Mouse (Mus musculus) hindbrain, embryonic 16.5 days (tissue): ENCODE results near the gene Higd1c. TPM values are rescaled to one million over a fixed set of nuclear protein-coding genes. Genes with fewer than 3 reads are reported as not detected.
A peak's percentile ranks its signal among the peaks of the same experiment; 100 is the strongest.
"Not testable (repeated sequence)": the region's sequence is repeated elsewhere in the genome, so short reads cannot be mapped to it uniquely, and the experiment has no call there.

Experiments
- ATAC-seq: fragments of 200-750 bp; cut with Nextera tagmentation; 2 replicates; pipeline ENCODE4 v1.8.0; 2017; ENCODE audit warnings: moderate TSS enrichment, moderate library complexity
- H3K27ac ChIP-seq: fragments of 300-500 bp; sonication (generic); 2 replicates; pipeline ENCODE4 v1.5.1; 2014; ENCODE audit warnings: low read depth, mild to moderate bottlenecking, control low read depth, low read length, moderate library complexity
- H3K27me3 ChIP-seq: fragments of 300-500 bp; sonication (generic); replicated peaks from 2 replicates; pipeline ENCODE4 v1.6.1; 2014; ENCODE audit warnings: low read length; ENCODE audit not compliant: control insufficient read depth, insufficient read depth
- H3K36me3 ChIP-seq: fragments of 300-500 bp; sonication (generic); 2 replicates; pipeline ENCODE4 v1.6.1; 2014; ENCODE audit warnings: mild to moderate bottlenecking, low read length, moderate library complexity, mixed read lengths; ENCODE audit not compliant: control insufficient read depth, insufficient read depth
- H3K4me1 ChIP-seq: fragments of 300-500 bp; sonication (generic); 2 replicates; pipeline ENCODE4 v1.6.1; 2014; ENCODE audit warnings: low read depth, low read length; ENCODE audit not compliant: control insufficient read depth, insufficient read depth
- H3K4me2 ChIP-seq: fragments of 300-500 bp; sonication (generic); 2 replicates; pipeline ENCODE4 v1.6.1; 2014; ENCODE audit warnings: mild to moderate bottlenecking, low read length, control low read depth, moderate library complexity
- H3K4me3 ChIP-seq: fragments of 300-500 bp; sonication (generic); 2 replicates; pipeline ENCODE4 v1.5.1; 2014; ENCODE audit warnings: mild to moderate bottlenecking, low read length, control low read depth, moderate library complexity
- H3K9ac ChIP-seq: fragments of 300-500 bp; sonication (generic); 2 replicates; pipeline ENCODE4 v1.6.1; 2014; ENCODE audit warnings: low read depth, mild to moderate bottlenecking, control low read depth, low read length, moderate library complexity
- H3K9me3 ChIP-seq: fragments of 300-500 bp; sonication (generic); 2 replicates; pipeline ENCODE4 v1.6.1; 2014; ENCODE audit warnings: mild to moderate bottlenecking, low read length, moderate library complexity; ENCODE audit not compliant: control insufficient read depth
- WGBS: fragments of 180-500 bp; shearing (Covaris S2); extraction: QIAGEN DNeasy Blood & Tissue Kit; methylation state at CpG from one replicate; pipeline ENCODE4 v1.1.7; 2014; 5-methylcytosine and 5-hydroxymethylcytosine counted together
- polyA plus RNA-seq: library from polyadenylated mRNA; unstranded; fragments of >200 nt; fragmentation: Nextera tagmentation; extraction: Ambion mirVana; gene quantifications from 2 replicates; pipeline ENCODE4 v1.2.1, GENCODE M21; 2015

The Higd1c gene
- polyA plus RNA-seq, 1 experiment from 2014 or later = not detected

- no peaks in the 10 kb centered on the region for H3K36me3 ChIP-seq
- H3K9me3 ChIP-seq = no peaks in the 10 kb centered on the region
- 56% methylated on average over 7 of the region's 7 CpGs for WGBS
- no peaks in the 10 kb centered on the region for H3K4me1 ChIP-seq
- H3K4me3 ChIP-seq = no peak overlapping the region
- no peaks in the 10 kb centered on the region for H3K27me3 ChIP-seq
- no peak overlapping the region for H3K9ac ChIP-seq
- ATAC-seq = no peak
- no peak overlapping the region for H3K4me2 ChIP-seq
- H3K27ac ChIP-seq = no peak overlapping the region
These were observed 33.6 kb upstream of the Higd1c start for GRCm38 (mm10) chr15:100330739-100331138.

GRCm38 (mm10) chr15:100332077-100332961 lies 32.0 kb upstream of the Higd1c start:
- H3K36me3 ChIP-seq, H3K9me3 ChIP-seq, H3K27me3 ChIP-seq, H3K4me1 ChIP-seq, H3K4me3 ChIP-seq, H3K9ac ChIP-seq, H3K4me2 ChIP-seq, H3K27ac ChIP-seq: not testable (repeated sequence)
- ATAC-seq = peak; percentile 52; the same call in 1 of the 2 replicates
- 44% methylated on average over 2 of the region's 10 CpGs for WGBS

GRCm38 (mm10) chr15:100334629-100335028 lies 29.7 kb upstream of the Higd1c start, which contains the start of gene Mettl7a3:
Mettl7a3 (plus strand) TSS chr15:100334929.
- no peak for ATAC-seq
- no peaks in the 10 kb centered on the region for H3K4me1 ChIP-seq
- 77% methylated on average over 10 of the region's 10 CpGs for WGBS
- H3K4me3 ChIP-seq = no peak within 1 kb of the TSS
- H3K27ac ChIP-seq = no peak within 1 kb of the TSS
- no peak within 1 kb of the TSS for H3K4me2 ChIP-seq
- H3K36me3 ChIP-seq = no peaks in the 10 kb centered on the region
- H3K9me3 ChIP-seq = no peaks in the 10 kb centered on the region
- no peaks in the 10 kb centered on the region for H3K27me3 ChIP-seq
- no peak within 1 kb of the TSS for H3K9ac ChIP-seq

GRCm38 (mm10) chr15:100337328-100337727 lies 27.0 kb upstream of the Higd1c start:
- not testable (repeated sequence) for H3K4me1 ChIP-seq, H3K36me3 ChIP-seq, H3K4me2 ChIP-seq, ATAC-seq, H3K4me3 ChIP-seq, H3K27me3 ChIP-seq, H3K27ac ChIP-seq, H3K9ac ChIP-seq, H3K9me3 ChIP-seq

GRCm38 (mm10) chr15:100337847-100338246 lies 26.5 kb upstream of the Higd1c start:
- not testable (repeated sequence) for H3K36me3 ChIP-seq, H3K27me3 ChIP-seq, H3K27ac ChIP-seq, H3K4me1 ChIP-seq, H3K9me3 ChIP-seq, H3K4me2 ChIP-seq, ATAC-seq, H3K9ac ChIP-seq, H3K4me3 ChIP-seq
- WGBS = 38% methylated on average over 6 of the region's 10 CpGs

GRCm38 (mm10) chr15:100341314-100341980 lies 22.9 kb upstream of the Higd1c start:
- H3K4me3 ChIP-seq, H3K36me3 ChIP-seq, H3K27me3 ChIP-seq, H3K4me1 ChIP-seq, H3K27ac ChIP-seq, H3K9ac ChIP-seq, ATAC-seq, H3K9me3 ChIP-seq, H3K4me2 ChIP-seq: not testable (repeated sequence)
- 82% methylated on average over 4 of the region's 5 CpGs for WGBS

- H3K9me3 ChIP-seq = peaks cover 4% of the 10 kb centered on the region; the same call in 1 of the 2 replicates
- ATAC-seq = no peak
- no peak overlapping the region for H3K4me3 ChIP-seq
- no peak overlapping the region for H3K27ac ChIP-seq
- H3K4me1 ChIP-seq = no peaks in the 10 kb centered on the region
- no peaks in the 10 kb centered on the region for H3K36me3 ChIP-seq
- H3K9ac ChIP-seq = no peak overlapping the region
- H3K4me2 ChIP-seq = no peak overlapping the region
- H3K27me3 ChIP-seq = no peaks in the 10 kb centered on the region
These were observed 18.9 kb upstream of the Higd1c start for GRCm38 (mm10) chr15:100345484-100345883.

- H3K27me3 ChIP-seq = no peaks in the 10 kb centered on the region
- no peak overlapping the region for H3K9ac ChIP-seq
- WGBS = 60% methylated on average over 14 of the region's 14 CpGs
- no peaks in the 10 kb centered on the region for H3K4me1 ChIP-seq
- no peak for ATAC-seq
- H3K36me3 ChIP-seq = no peaks in the 10 kb centered on the region
- H3K4me2 ChIP-seq = no peak overlapping the region
- no peak overlapping the region for H3K27ac ChIP-seq
- H3K9me3 ChIP-seq = peaks cover 4% of the 10 kb centered on the region; the same call in 1 of the 2 replicates
- no peak overlapping the region for H3K4me3 ChIP-seq
These were observed 17.6 kb upstream of the Higd1c start for GRCm38 (mm10) chr15:100346761-100347160.

GRCm38 (mm10) chr15:100349496-100349895 lies 14.8 kb upstream of the Higd1c start:
- H3K9me3 ChIP-seq = peaks cover 4% of the 10 kb centered on the region; the same call in 1 of the 2 replicates
- WGBS = 58% methylated on average over 2 of the region's 2 CpGs
- no peak for ATAC-seq
- H3K4me1 ChIP-seq = no peaks in the 10 kb centered on the region
- H3K4me3 ChIP-seq = no peak overlapping the region
- H3K27ac ChIP-seq = no peak overlapping the region
- no peaks in the 10 kb centered on the region for H3K27me3 ChIP-seq
- H3K9ac ChIP-seq = no peak overlapping the region
- no peak overlapping the region for H3K4me2 ChIP-seq
- H3K36me3 ChIP-seq = no peaks in the 10 kb centered on the region
